Mouse (Mus musculus): ENCODE results near the gene Stom. TPM values are rescaled to one million over a fixed set of nuclear protein-coding genes. Genes with fewer than 3 reads are reported as not detected.

Stom gene
- polyA plus RNA-seq, 1 experiment from 2014 or later = 15.4 TPM

DNA sequence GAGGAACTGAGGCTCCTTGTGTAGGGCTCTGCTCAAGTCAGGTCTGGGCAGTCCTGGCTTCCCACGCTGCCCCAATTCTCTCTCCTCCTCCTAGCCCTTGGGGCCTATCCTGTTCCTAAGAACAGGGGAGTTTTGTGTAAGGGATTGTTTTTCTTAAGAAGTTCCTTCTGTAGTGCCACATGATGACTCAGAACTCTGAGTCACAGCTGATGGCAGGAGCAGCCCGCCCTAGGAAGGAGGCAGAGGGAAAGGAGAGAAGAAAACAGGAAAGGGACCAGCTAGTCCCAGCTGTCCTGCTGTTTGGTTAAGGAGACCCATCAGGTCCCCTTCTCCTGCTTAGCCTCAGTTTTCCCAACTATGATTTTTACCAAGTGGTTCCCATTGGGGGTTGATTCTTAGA lies 65.0 kb downstream of the Stom start:
- Histone ChIP-seq H3K4me2 (no peak overlapping the region), H3K4me1 (ENCODE audit: control insufficient read depth, insufficient read depth, low read length) (no peaks in the 10 kb centered on the region; the same call in 1 of the 2 replicates), H3K27ac (ENCODE audit: low read depth, low read length) (no peak overlapping the region), H3K9ac (ENCODE audit: low read length) (no peak overlapping the region), H3K4me3 (ENCODE audit: low read depth, low read length) (no peak overlapping the region), H3K36me3 (ENCODE audit: control insufficient read depth, insufficient read depth, low read length) (no peaks in the 10 kb centered on the region), H3K27me3 (ENCODE audit: control insufficient read depth, insufficient read depth, low read length) (no peaks in the 10 kb centered on the region), H3K9me3 (ENCODE audit: control insufficient read depth, low read length) (no peaks in the 10 kb centered on the region)
- 60% methylated on average over 1 of the region's 2 CpGs for WGBS
- no peak for ATAC-seq (ENCODE audit: low FRiP score)
- DNase-seq (ENCODE audit: low spot score, missing footprints) = no peak

DNA sequence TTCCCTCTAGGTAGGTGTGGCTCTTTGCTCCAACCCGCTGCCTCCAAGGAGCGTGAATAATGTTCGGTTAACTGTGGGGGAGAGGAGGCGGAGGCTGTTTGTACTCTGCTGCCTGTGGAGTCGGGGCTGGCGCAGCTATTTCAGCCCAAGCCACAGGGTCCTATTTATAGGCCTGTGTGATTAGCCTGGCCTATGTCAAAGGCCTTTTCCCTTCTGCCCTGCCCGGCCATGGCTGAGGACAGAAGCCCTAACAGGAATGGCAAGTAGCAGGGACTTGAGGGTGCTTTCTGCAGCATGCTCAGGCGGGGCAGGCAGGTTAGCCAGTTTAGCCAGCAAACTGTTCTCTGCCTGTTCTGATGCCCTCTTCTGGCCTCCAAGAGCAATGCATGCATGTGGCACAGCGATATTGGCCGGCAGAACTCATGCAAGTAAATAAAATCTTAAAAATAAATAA lies 66.2 kb downstream of the Stom start:
- 12% methylated on average over 10 of the region's 10 CpGs for WGBS
- H3K36me3 ChIP-seq (ENCODE audit: control insufficient read depth, insufficient read depth, low read length) = no peaks in the 10 kb centered on the region
- H3K27ac ChIP-seq (ENCODE audit: low read depth, low read length) = no peak overlapping the region
- no peak overlapping the region for H3K4me3 ChIP-seq (ENCODE audit: low read depth, low read length)
- no peaks in the 10 kb centered on the region; the same call in 1 of the 2 replicates for H3K4me1 ChIP-seq (ENCODE audit: control insufficient read depth, insufficient read depth, low read length)
- H3K9me3 ChIP-seq (ENCODE audit: control insufficient read depth, low read length) = no peaks in the 10 kb centered on the region
- peak; percentile 92 for DNase-seq (ENCODE audit: low spot score, missing footprints)
- H3K9ac ChIP-seq (ENCODE audit: low read length) = no peak overlapping the region
- H3K4me2 ChIP-seq = peak overlapping the region; percentile 20; the same call in 1 of the 2 replicates
- ATAC-seq (ENCODE audit: low FRiP score) = peak; percentile 55; the same call in 1 of the 2 replicates
- no peaks in the 10 kb centered on the region for H3K27me3 ChIP-seq (ENCODE audit: control insufficient read depth, insufficient read depth, low read length)

DNA sequence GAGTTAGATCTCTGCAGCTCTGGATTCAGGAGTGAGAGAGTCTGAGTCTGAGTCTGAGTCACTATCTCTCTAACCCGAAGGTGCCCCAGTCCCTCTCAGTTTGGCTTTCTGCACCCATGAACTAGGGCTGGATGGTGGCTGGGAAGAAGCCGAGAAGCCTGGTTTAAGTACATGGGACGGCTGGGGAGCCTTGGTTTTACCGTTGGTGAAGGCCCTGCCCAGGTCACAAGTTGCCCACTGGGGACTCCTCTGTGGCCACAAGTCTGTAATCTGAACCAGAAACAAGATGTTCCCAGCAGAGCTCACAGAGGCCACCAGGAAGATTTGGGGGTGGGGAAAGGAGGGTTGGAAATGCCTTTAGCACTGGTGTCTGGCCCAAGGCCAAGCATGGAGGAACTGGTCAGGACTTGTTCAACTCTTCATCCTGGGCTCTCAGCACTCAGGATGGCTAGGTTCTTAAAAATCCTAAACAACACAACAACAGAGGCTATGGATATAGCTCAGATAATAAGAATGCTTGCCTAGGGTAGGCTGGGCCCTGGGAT lies 67.0 kb downstream of the Stom start:
- H3K9ac ChIP-seq (ENCODE audit: low read length) = no peak overlapping the region
- H3K4me2 ChIP-seq = no peak overlapping the region
- no peaks in the 10 kb centered on the region for H3K9me3 ChIP-seq (ENCODE audit: control insufficient read depth, low read length)
- H3K4me1 ChIP-seq (ENCODE audit: control insufficient read depth, insufficient read depth, low read length) = no peaks in the 10 kb centered on the region; the same call in 1 of the 2 replicates
- ATAC-seq (ENCODE audit: low FRiP score) (no peak), DNase-seq (ENCODE audit: low spot score, missing footprints) (no peak)
- no peaks in the 10 kb centered on the region for H3K27me3 ChIP-seq (ENCODE audit: control insufficient read depth, insufficient read depth, low read length)
- H3K4me3 ChIP-seq (ENCODE audit: low read depth, low read length) = no peak overlapping the region
- WGBS = 75% methylated on average over 4 of the region's 4 CpGs
- no peak overlapping the region for H3K27ac ChIP-seq (ENCODE audit: low read depth, low read length)
- no peaks in the 10 kb centered on the region for H3K36me3 ChIP-seq (ENCODE audit: control insufficient read depth, insufficient read depth, low read length)

DNA sequence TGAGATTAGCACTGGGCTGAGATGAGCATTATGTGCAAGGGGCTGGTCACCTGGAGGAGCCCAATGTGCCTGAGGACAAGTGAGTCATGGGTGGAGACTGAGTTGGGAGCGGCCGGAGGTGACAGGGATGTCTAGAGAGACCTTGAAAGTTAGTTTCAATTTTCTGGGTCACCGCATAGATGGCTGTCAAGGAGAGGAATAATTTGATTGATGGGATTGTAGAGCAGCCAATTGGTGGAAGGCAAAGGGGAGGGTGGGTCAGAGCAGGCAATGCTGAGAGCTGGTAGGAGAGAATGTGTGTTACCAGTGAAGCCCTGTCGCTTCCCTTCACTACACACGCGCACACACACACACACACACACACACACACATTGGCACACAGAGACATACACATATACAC lies 67.6 kb downstream of the Stom start:
- H3K27me3 ChIP-seq (ENCODE audit: control insufficient read depth, insufficient read depth, low read length) = no peaks in the 10 kb centered on the region
- no peaks in the 10 kb centered on the region; the same call in 1 of the 2 replicates for H3K4me1 ChIP-seq (ENCODE audit: control insufficient read depth, insufficient read depth, low read length)
- H3K4me2 ChIP-seq = no peak overlapping the region
- no peak for DNase-seq (ENCODE audit: low spot score, missing footprints)
- WGBS = 93% methylated on average over 6 of the region's 6 CpGs
- H3K27ac ChIP-seq (ENCODE audit: low read depth, low read length) = no peak overlapping the region
- H3K9ac ChIP-seq (ENCODE audit: low read length) = no peak overlapping the region
- H3K4me3 ChIP-seq (ENCODE audit: low read depth, low read length) = no peak overlapping the region
- H3K9me3 ChIP-seq (ENCODE audit: control insufficient read depth, low read length) = no peaks in the 10 kb centered on the region
- ATAC-seq (ENCODE audit: low FRiP score) = no peak
- no peaks in the 10 kb centered on the region for H3K36me3 ChIP-seq (ENCODE audit: control insufficient read depth, insufficient read depth, low read length)

DNA sequence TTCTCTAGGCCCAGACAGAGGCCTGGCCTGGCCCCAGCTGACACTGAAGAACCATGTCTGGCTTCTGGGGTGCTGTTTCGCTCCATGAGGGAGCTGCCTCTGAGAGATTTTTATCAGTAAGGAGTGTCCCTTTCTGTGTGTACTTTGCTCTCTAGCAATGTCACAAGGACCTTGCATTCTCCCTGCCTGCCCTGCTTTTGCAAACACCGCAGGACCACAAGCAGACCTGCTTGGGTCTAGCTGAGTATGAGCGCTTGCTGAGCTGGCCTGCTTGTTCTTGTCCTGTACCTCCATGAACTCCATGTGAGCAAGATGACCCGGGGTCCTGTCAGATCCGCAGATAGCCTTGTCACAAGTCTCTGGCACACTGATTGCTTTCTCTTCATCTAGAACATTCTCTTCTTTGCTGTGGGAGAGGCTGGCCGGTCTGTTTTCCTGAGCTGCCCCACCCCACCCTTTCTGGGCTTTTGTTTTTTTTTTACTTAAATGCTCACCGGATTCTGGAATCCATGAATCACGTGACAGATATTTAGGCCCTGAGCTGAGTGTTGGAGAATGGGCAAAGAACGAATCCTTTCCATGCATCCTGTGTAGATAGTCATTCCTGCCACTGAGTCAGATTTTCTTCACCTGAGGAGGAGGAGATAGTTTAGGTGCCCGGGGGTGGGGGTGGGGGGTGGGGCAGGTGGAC lies 68.8 kb downstream of the Stom start:
- Histone ChIP-seq H3K9ac (ENCODE audit: low read length) (no peak overlapping the region), H3K27me3 (ENCODE audit: control insufficient read depth, insufficient read depth, low read length) (no peaks in the 10 kb centered on the region), H3K4me2 (no peak overlapping the region), H3K4me3 (ENCODE audit: low read depth, low read length) (no peak overlapping the region), H3K36me3 (ENCODE audit: control insufficient read depth, insufficient read depth, low read length) (no peaks in the 10 kb centered on the region), H3K4me1 (ENCODE audit: control insufficient read depth, insufficient read depth, low read length) (no peaks in the 10 kb centered on the region; the same call in 1 of the 2 replicates), H3K27ac (ENCODE audit: low read depth, low read length) (no peak overlapping the region), H3K9me3 (ENCODE audit: control insufficient read depth, low read length) (no peaks in the 10 kb centered on the region)
- 82% methylated on average over 10 of the region's 10 CpGs for WGBS
- no peak for DNase-seq (ENCODE audit: low spot score, missing footprints)
- no peak for ATAC-seq (ENCODE audit: low FRiP score)

DNA sequence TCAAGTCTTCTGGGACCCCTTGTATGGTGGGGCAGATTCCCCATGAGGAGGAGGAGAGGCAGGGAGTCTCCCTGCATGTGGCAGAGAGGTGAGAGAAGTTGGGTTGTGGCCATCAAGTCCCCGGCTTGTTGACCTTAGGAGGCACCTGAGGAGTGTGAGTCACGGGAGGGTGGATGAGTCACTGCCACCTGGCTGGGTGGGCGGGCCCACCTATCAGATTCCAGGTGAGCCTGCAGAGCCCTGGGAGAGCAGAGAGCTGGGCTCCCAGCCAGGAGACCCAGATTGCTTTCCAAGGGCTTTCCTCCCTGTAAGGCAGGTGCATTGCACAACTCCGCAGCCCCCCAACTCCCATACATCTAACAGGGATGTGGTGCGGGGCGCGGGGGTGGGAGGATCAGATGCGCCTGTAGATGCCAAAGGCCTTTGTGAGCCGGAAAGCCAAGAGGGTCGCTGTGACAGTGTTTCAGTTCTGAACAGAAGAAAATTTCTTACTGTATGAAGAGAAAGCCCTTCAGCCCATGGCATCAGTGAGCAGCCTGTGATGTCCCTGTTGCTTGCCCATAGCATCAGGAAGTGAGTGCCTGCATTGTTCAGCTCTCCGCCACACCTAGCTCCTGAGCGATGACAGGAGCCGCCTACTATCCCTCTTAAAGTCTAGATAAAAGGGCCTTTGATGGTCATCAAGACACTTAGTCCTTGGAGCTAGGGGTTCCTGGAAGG lies 69.5 kb downstream of the Stom start:
- no peak for DNase-seq (ENCODE audit: low spot score, missing footprints)
- no peaks in the 10 kb centered on the region for H3K9me3 ChIP-seq (ENCODE audit: control insufficient read depth, low read length)
- H3K9ac ChIP-seq (ENCODE audit: low read length) = no peak overlapping the region
- no peaks in the 10 kb centered on the region; the same call in 1 of the 2 replicates for H3K4me1 ChIP-seq (ENCODE audit: control insufficient read depth, insufficient read depth, low read length)
- 85% methylated on average over 13 of the region's 13 CpGs for WGBS
- H3K4me3 ChIP-seq (ENCODE audit: low read depth, low read length) = no peak overlapping the region
- ATAC-seq (ENCODE audit: low FRiP score) = no peak
- H3K36me3 ChIP-seq (ENCODE audit: control insufficient read depth, insufficient read depth, low read length) = no peaks in the 10 kb centered on the region
- H3K4me2 ChIP-seq = no peak overlapping the region
- H3K27ac ChIP-seq (ENCODE audit: low read depth, low read length) = no peak overlapping the region
- H3K27me3 ChIP-seq (ENCODE audit: control insufficient read depth, insufficient read depth, low read length) = no peaks in the 10 kb centered on the region

DNA sequence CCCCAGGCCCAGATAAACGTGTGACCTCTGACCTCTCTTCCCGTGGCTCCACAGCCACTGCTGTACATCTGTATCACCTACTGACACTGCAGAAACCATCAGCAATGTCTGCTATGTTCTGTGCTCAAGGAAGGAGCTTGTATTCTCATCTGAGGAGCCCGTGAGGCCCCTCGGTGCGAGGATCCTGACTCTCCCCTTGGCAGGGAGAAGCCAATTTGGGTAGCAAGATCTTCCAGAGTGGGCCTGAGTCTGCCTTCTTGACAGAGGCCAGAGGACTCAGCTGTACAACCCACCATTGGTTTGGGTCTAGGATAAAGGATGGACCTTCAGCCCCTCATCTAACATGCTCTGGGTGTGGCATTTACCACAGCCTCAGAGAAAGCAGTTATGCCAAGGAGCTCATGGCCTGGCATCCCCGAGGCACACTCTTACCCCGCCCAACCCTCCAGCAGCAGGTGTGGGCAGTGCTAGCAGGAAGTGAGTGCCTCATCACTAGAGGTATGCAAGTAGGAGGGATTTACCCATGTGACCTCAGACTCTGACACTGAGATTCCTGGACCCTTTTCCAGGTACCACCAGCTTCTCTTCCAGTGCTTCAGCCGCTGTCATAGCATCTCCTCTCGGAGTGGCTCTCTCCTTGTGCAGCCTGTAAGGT lies 70.4 kb downstream of the Stom start:
- ATAC-seq (ENCODE audit: low FRiP score) (no peak), DNase-seq (ENCODE audit: low spot score, missing footprints) (no peak)
- Histone ChIP-seq H3K9me3 (ENCODE audit: control insufficient read depth, low read length) (no peaks in the 10 kb centered on the region), H3K27me3 (ENCODE audit: control insufficient read depth, insufficient read depth, low read length) (no peaks in the 10 kb centered on the region), H3K9ac (ENCODE audit: low read length) (no peak overlapping the region), H3K27ac (ENCODE audit: low read depth, low read length) (no peak overlapping the region), H3K4me2 (no peak overlapping the region), H3K4me1 (ENCODE audit: control insufficient read depth, insufficient read depth, low read length) (no peaks in the 10 kb centered on the region; the same call in 1 of the 2 replicates), H3K36me3 (ENCODE audit: control insufficient read depth, insufficient read depth, low read length) (no peaks in the 10 kb centered on the region), H3K4me3 (ENCODE audit: low read depth, low read length) (no peak overlapping the region)
- 72% methylated on average over 9 of the region's 9 CpGs for WGBS

- no peak for DNase-seq (ENCODE audit: low spot score, missing footprints)
- no peak overlapping the region for H3K4me3 ChIP-seq (ENCODE audit: low read depth, low read length)
- no peak for ATAC-seq (ENCODE audit: low FRiP score)
- H3K9ac ChIP-seq (ENCODE audit: low read length) = no peak overlapping the region
- H3K4me2 ChIP-seq = no peak overlapping the region
- no peaks in the 10 kb centered on the region; the same call in 1 of the 2 replicates for H3K4me1 ChIP-seq (ENCODE audit: control insufficient read depth, insufficient read depth, low read length)
- H3K27me3 ChIP-seq (ENCODE audit: control insufficient read depth, insufficient read depth, low read length) = no peaks in the 10 kb centered on the region
- no peak overlapping the region for H3K27ac ChIP-seq (ENCODE audit: low read depth, low read length)
- no peaks in the 10 kb centered on the region for H3K9me3 ChIP-seq (ENCODE audit: control insufficient read depth, low read length)
- 87% methylated on average over 8 of the region's 8 CpGs for WGBS
- H3K36me3 ChIP-seq (ENCODE audit: control insufficient read depth, insufficient read depth, low read length) = no peaks in the 10 kb centered on the region
These were observed 71.0 kb downstream of the Stom start for GRCm38 (mm10) chr2:35265775-35266174.

Data from midbrain, embryonic 11.5 days (tissue).